Mouse (Mus musculus): ENCODE measurements around the gene Trip11.

The Trip11 gene

GRCm38 (mm10) chr12:101897113-101897512, 16.0 kb downstream of the Trip11 start:
- no peak for DNase-seq (ENCODE audit: low read depth, low spot score)

- peak; percentile 36 for DNase-seq (ENCODE audit: low read depth, low spot score)
Observed at GRCm38 (mm10) chr12:101893296-101893695, 19.8 kb downstream of the Trip11 start.

GRCm38 (mm10) chr12:101892832-101893231, 20.2 kb downstream of the Trip11 start:
- DNase-seq (ENCODE audit: low read depth, low spot score) = no peak

GRCm38 (mm10) chr12:101891066-101891465, 22.0 kb downstream of the Trip11 start:
- no peak for DNase-seq (ENCODE audit: low read depth, low spot score)

- no peak for DNase-seq (ENCODE audit: low read depth, low spot score)
Observed at GRCm38 (mm10) chr12:101889351-101889750, 23.7 kb downstream of the Trip11 start.

GRCm38 (mm10) chr12:101888312-101888711, 24.8 kb downstream of the Trip11 start:
- no peak for DNase-seq (ENCODE audit: low read depth, low spot score)

GRCm38 (mm10) chr12:101884926-101885325, 28.1 kb downstream of the Trip11 start:
- DNase-seq (ENCODE audit: low read depth, low spot score) = no peak

GRCm38 (mm10) chr12:101876374-101876773, 36.7 kb downstream of the Trip11 start:
- no peak for DNase-seq (ENCODE audit: low read depth, low spot score)

- no peak for DNase-seq (ENCODE audit: low read depth, low spot score)
Observed at GRCm38 (mm10) chr12:101875107-101875506, 38.0 kb downstream of the Trip11 start.

GRCm38 (mm10) chr12:101862286-101862964, 50.6 kb downstream of the Trip11 start:
- DNase-seq (ENCODE audit: low read depth, low spot score) = no peak

- DNase-seq (ENCODE audit: low read depth, low spot score) = no peak
Observed at GRCm38 (mm10) chr12:101860256-101860655, 52.8 kb downstream of the Trip11 start.

- DNase-seq (ENCODE audit: low read depth, low spot score) = no peak
Observed at GRCm38 (mm10) chr12:101858011-101858410, 55.1 kb downstream of the Trip11 start.

GRCm38 (mm10) chr12:101854336-101854735, 58.7 kb downstream of the Trip11 start:
- no peak for DNase-seq (ENCODE audit: low read depth, low spot score)

GRCm38 (mm10) chr12:101851846-101852564, 61.1 kb downstream of the Trip11 start:
- DNase-seq (ENCODE audit: low read depth, low spot score) = peak; percentile 36

GRCm38 (mm10) chr12:101851314-101851713, 61.8 kb downstream of the Trip11 start:
- DNase-seq (ENCODE audit: low read depth, low spot score) = no peak

- DNase-seq (ENCODE audit: low read depth, low spot score) = no peak
Observed at GRCm38 (mm10) chr12:101836546-101837274, 76.4 kb downstream of the Trip11 start.

GRCm38 (mm10) chr12:101834715-101835114, 78.4 kb downstream of the Trip11 start:
- DNase-seq (ENCODE audit: low read depth, low spot score) = no peak

- no peak for DNase-seq (ENCODE audit: low read depth, low spot score)
Observed at GRCm38 (mm10) chr12:101833776-101834175, 79.3 kb downstream of the Trip11 start.

GRCm38 (mm10) chr12:101833115-101833506, 80.0 kb downstream of the Trip11 start:
- DNase-seq (ENCODE audit: low read depth, low spot score) = no peak

GRCm38 (mm10) chr12:101832179-101833114, 80.6 kb downstream of the Trip11 start:
- no peak for DNase-seq (ENCODE audit: low read depth, low spot score)

GRCm38 (mm10) chr12:101831221-101831620, 81.8 kb downstream of the Trip11 start:
- DNase-seq (ENCODE audit: low read depth, low spot score) = no peak
